Mouse (Mus musculus) hindbrain, postnatal 0 days (tissue): ENCODE data around the gene Slc35b4. TPM values are rescaled to one million over a fixed set of nuclear protein-coding genes. Genes with fewer than 3 reads are reported as not detected.

Experiments used
- ATAC-seq: fragments of 200-750 bp; cut with Nextera tagmentation; 2 replicates; pipeline ENCODE4 v1.8.0; 2017; ENCODE audit warnings: mild to moderate bottlenecking, moderate TSS enrichment, moderate library complexity
- DNase-seq: peaks from one replicate; pipeline ENCODE4 v3.0.0-alpha.2; 2015; ENCODE audit warnings: low spot score
- H3K27ac ChIP-seq: fragments of 300-500 bp; sonication (generic); 2 replicates; pipeline ENCODE4 v1.5.1; 2014; ENCODE audit warnings: mild to moderate bottlenecking
- H3K27me3 ChIP-seq: fragments of 300-500 bp; sonication (generic); 2 replicates; pipeline ENCODE4 v1.6.1; 2014; ENCODE audit warnings: low read length, mixed read lengths; ENCODE audit not compliant: insufficient read depth
- H3K36me3 ChIP-seq: fragments of 300-500 bp; sonication (generic); 2 replicates; pipeline ENCODE4 v1.6.1; 2014; ENCODE audit warnings: low read length, mixed read lengths; ENCODE audit not compliant: insufficient read depth
- H3K4me1 ChIP-seq: fragments of 300-500 bp; sonication (generic); 2 replicates; pipeline ENCODE4 v1.6.1; 2014; ENCODE audit warnings: antibody characterized with exemption, low read length, mixed read lengths; ENCODE audit not compliant: insufficient read depth
- H3K4me2 ChIP-seq: fragments of 300-500 bp; sonication (generic); 2 replicates; pipeline ENCODE4 v1.6.1; 2014; ENCODE audit warnings: low read depth, mild to moderate bottlenecking, low read length, moderate library complexity, mixed read lengths
- H3K4me3 ChIP-seq: fragments of 300-500 bp; sonication (generic); 2 replicates; pipeline ENCODE4 v1.5.1; 2014; ENCODE audit warnings: low read length
- H3K9ac ChIP-seq: fragments of 300-500 bp; sonication (generic); replicated peaks from 2 replicates; pipeline ENCODE4 v1.6.1; 2014; ENCODE audit warnings: mild to moderate bottlenecking, low read length, moderate library complexity, mixed read lengths
- H3K9me3 ChIP-seq: fragments of 300-500 bp; sonication (generic); 2 replicates; pipeline ENCODE4 v1.6.1; 2016; ENCODE audit warnings: low read length, mixed read lengths
- CTCF ChIP-seq: IDR thresholded peaks from 2 replicates; pipeline ENCODE4 v1.5.1; 2016; ENCODE audit warnings: antibody characterized with exemption, control low read depth, low read depth
- WGBS: fragments of 180-500 bp; shearing (Covaris S2); extraction: QIAGEN DNeasy Blood & Tissue Kit; methylation state at CpG from one replicate; pipeline ENCODE4 v1.1.7; 2014; 5-methylcytosine and 5-hydroxymethylcytosine counted together
- polyA plus RNA-seq: library from polyadenylated mRNA; unstranded; fragments of >200 nt; fragmentation: Nextera tagmentation; extraction: Ambion mirVana; gene quantifications from 2 replicates; pipeline ENCODE4 v1.2.1, GENCODE M21; 2015
- total RNA-seq: library from RNA; depleted of rRNA; stranded (reverse); fragments of >200 nt; gene quantifications from 2 replicates; pipeline ENCODE4 v1.2.3, GENCODE M21; 2014

The Slc35b4 gene
- total and polyA plus RNA-seq, 2 experiments from 2014 or later: 28.7 to 30.4 TPM

DNA sequence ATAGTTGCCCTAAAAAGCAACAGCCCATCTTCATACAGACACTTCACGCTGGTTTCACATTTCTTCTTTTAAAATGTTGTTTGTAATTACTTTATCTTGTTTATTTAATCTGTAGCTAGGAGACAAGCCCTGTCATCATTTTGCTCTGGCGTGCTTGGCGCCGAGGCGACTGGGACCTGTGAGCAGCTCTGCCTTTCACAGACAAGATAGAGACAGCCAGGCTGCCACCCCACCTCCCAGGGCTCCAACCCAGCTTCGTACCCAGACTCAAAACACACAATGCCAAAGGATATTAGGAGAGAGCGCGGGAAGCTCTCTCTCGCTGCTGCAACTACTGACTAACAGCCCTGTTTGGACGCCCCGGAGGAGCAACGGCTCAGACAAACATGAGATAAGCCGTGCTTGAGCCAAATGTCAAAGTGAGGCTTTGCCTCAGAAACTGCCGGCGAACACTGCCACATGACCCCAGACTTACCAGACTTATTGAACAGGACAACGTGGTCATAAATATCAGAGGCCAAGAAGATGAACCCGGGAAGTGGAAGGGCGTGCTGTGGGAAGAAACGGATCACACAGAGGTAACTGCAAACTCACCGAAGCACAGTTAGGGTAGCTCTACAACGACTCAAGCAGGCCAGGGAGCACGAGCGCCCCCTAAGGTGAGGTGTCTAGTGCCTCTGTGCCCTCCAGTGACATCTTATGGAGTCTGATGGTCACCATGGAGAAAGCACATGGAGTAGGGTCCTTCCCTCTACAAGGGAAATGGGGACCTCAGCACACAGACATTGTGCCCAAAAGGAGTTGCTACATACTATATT, 16.7 kb downstream of the Slc35b4 start:
- Histone ChIP-seq H3K9me3 (no peaks in the 10 kb centered on the region), H3K4me1 (no peaks in the 10 kb centered on the region), H3K9ac (no peak overlapping the region), H3K36me3 (peaks cover 41% of the 10 kb centered on the region), H3K27ac (no peak overlapping the region), H3K4me3 (no peak overlapping the region), H3K27me3 (no peaks in the 10 kb centered on the region), H3K4me2 (no peak overlapping the region)
- no peak for TF ChIP-seq CTCF
- DNase-seq (no peak), ATAC-seq (no peak)
- 83% methylated on average over 23 of the region's 23 CpGs for WGBS

DNA sequence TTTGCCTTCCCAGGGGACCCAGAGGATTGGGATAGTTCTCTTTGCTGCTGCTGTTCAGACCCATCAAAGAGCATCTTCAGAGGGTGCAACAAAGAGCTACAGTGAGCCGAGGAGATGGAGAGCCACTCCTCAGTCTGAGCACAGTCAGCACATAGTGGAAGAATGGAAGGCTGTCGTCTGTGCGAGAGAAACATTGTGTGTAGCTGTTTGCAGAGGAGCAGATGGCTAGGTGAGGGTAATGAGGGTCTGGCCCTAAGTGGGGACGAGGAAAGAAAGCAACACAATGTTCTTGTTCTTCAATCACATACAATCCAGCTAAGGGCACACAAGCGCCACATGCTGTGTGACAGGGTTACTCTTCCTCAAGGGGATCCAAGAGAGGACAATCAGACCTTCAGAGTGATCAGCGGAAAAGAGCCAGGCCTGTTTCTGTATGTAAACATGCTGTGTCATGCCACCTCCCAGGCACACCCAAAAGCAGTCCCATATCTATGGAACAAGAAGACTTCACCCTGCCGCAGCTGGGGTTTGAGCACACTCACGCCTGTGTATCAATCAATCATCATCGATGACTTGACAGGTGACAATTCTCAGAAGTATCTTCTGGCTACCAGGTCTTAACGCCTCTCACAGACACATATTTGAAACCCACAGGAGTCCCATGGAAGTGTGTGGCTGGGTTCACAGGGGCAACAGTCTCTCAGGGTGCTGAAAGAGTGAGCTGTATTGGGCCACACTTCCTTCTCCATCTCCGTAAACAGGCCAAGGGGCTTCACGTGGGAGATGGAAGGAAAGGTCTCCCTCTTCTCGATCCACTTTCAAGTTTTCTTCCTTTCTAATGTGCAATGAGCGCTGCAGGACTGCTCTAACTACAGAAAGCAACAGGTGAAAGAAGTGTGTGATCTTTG, 19.8 kb downstream of the Slc35b4 start:
- Histone ChIP-seq H3K4me1 (peaks cover 10% of the 10 kb centered on the region; the same call in 1 of the 2 replicates), H3K27ac (no peak overlapping the region), H3K4me2 (no peak overlapping the region), H3K36me3 (peaks cover 33% of the 10 kb centered on the region), H3K9ac (no peak overlapping the region), H3K27me3 (no peaks in the 10 kb centered on the region), H3K4me3 (no peak overlapping the region), H3K9me3 (no peaks in the 10 kb centered on the region)
- 80% methylated on average over 14 of the region's 14 CpGs for WGBS
- no peak for DNase-seq
- ATAC-seq: no peak
- no peak for TF ChIP-seq CTCF

GRCm38 (mm10) chr6:34156057-34156456, 20.9 kb downstream of the Slc35b4 start:
- no peak overlapping the region for H3K27ac ChIP-seq
- H3K4me2 ChIP-seq: no peak overlapping the region
- no peaks in the 10 kb centered on the region for H3K27me3 ChIP-seq
- WGBS: 63% methylated on average over 5 of the region's 5 CpGs
- no peak for DNase-seq
- H3K4me1 ChIP-seq: peaks cover 10% of the 10 kb centered on the region; the same call in 1 of the 2 replicates
- no peak for ATAC-seq
- H3K9ac ChIP-seq: no peak overlapping the region
- no peaks in the 10 kb centered on the region for H3K9me3 ChIP-seq
- no peak for TF ChIP-seq CTCF
- peaks cover 28% of the 10 kb centered on the region for H3K36me3 ChIP-seq
- H3K4me3 ChIP-seq: no peak overlapping the region

DNA sequence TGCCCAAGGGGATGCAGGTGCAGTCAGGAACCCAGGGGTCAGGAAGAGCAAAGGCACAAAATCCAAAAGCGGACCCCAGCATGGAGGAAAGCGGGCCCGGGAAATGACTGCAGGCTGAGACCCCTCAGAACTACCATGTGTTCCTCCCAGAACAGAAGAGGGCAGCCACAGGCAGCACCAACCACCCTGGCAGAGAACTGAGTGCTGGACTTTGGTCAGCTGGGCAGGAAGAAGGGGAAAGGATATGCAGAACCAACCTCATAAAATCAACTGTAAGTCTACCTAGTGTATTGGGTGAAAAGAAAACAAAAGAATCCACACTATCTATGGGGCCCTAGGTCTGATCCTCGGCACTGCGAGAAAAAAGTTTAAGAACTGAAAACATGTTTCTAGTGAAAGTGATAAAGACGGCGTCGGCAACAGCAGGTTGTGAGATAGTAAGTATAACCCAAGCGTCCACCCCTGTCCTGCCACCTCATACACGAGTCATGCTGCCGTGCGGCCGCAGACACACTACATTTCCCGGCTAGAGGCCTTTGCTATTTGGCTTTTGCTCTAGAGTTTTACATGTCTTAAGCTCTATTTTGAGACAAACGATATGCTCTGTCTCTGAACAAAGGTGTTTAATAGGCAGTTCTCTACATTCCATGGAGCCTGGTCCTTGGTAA, 21.6 kb downstream of the Slc35b4 start:
- TF ChIP-seq CTCF: no peak
- Histone ChIP-seq H3K4me3 (no peak overlapping the region), H3K4me1 (peaks cover 10% of the 10 kb centered on the region; the same call in 1 of the 2 replicates), H3K9me3 (no peaks in the 10 kb centered on the region), H3K9ac (no peak overlapping the region), H3K27ac (peak overlapping the region; percentile 75), H3K36me3 (peaks cover 20% of the 10 kb centered on the region), H3K27me3 (no peaks in the 10 kb centered on the region), H3K4me2 (no peak overlapping the region)
- no peak for DNase-seq
- ATAC-seq: no peak
- 88% methylated on average over 15 of the region's 15 CpGs for WGBS

GRCm38 (mm10) chr6:34154202-34154601, 22.7 kb downstream of the Slc35b4 start:
- Histone ChIP-seq H3K4me3 (no peak overlapping the region), H3K4me2 (no peak overlapping the region), H3K9me3 (no peaks in the 10 kb centered on the region), H3K27ac (peak overlapping the region; percentile 75), H3K4me1 (peaks cover 10% of the 10 kb centered on the region; the same call in 1 of the 2 replicates), H3K9ac (no peak overlapping the region), H3K27me3 (no peaks in the 10 kb centered on the region), H3K36me3 (peaks cover 14% of the 10 kb centered on the region)
- no peak for TF ChIP-seq CTCF
- DNase-seq: peak; percentile 73
- WGBS: 37% methylated on average over 3 of the region's 3 CpGs
- ATAC-seq: peak; percentile 87
